In genomic region chr9:114560141-114560540, GRCm38 (mm10) we compare ENCODE assay signal across 14 mouse cellular contexts. TPM values are rescaled to one million over a fixed set of nuclear protein-coding genes. Genes with fewer than 3 reads are reported as not detected.
A peak's percentile ranks its signal among the peaks of the same experiment; 100 is the strongest.
DNase-seq lines count a peak whose midpoint lies in the region; ATAC-seq lines count a peak whose summit lies in the region.
"Had no signal": no experiment of that assay in that cellular context is flagged by ENCODE, and none has a peak within 500 bp of the region (broad histone marks: within the 10 kb centered on the region; RNA-seq: fewer than 3 reads in every experiment).

No protein-coding gene starts in this region.

- 27% methylated on average over 7 of the region's 7 CpGs for WGBS in liver, embryonic 11.5 days
- WGBS in embryonic facial prominence, embryonic 11.5 days, result 6% methylated on average over 7 of the region's 7 CpGs
- 12% methylated on average over 7 of the region's 7 CpGs for WGBS in hindbrain, embryonic 14.5 days
- 6% methylated on average over 7 of the region's 7 CpGs for WGBS in neural tube, embryonic 12.5 days

- peak overlapping the region; percentile 76 for H3K4me2 ChIP-seq in liver, embryonic 11.5 days
- peak overlapping the region; percentile 94 for H3K4me2 ChIP-seq in embryonic facial prominence, embryonic 11.5 days (ENCODE audit: low read depth, low read length)
- H3K4me2 ChIP-seq in hindbrain, embryonic 14.5 days (replicated peaks), result peak overlapping the region; percentile 69; the same call in 1 of the 2 replicates
- peak overlapping the region; percentile 87 for H3K4me2 ChIP-seq in neural tube, embryonic 12.5 days (replicated peaks)

- peak overlapping the region; percentile 70; the same call in 1 of the 2 replicates for H3K9ac ChIP-seq in liver, embryonic 11.5 days (ENCODE audit: low read depth, low read length)
- peak overlapping the region; percentile 1 for H3K9ac ChIP-seq in embryonic facial prominence, embryonic 11.5 days (replicated peaks; ENCODE audit: low read length)
- no peak overlapping the region for H3K9ac ChIP-seq in hindbrain, embryonic 14.5 days
- H3K9ac ChIP-seq in neural tube, embryonic 12.5 days, result no peak overlapping the region

- DNase-seq in liver, embryonic 11.5 days (ENCODE audit: low spot score), result no peak
- DNase-seq in liver, result no peak
- DNase-seq in embryonic facial prominence, embryonic 11.5 days (ENCODE audit: low spot score), result no peak
- no peak for DNase-seq in hindbrain, embryonic 14.5 days (ENCODE audit: low spot score)
- DNase-seq in cerebellum, postnatal 25 days, result no peak
- DNase-seq in T-cell, adult 2 months (ENCODE audit: low spot score), result no peak
- DNase-seq: heart, adult 2 months; kidney, adult 11 months; right cerebral cortex, postnatal 4 days had no signal

- no peaks in the 10 kb centered on the region for H3K36me3 ChIP-seq in liver, embryonic 11.5 days (ENCODE audit: control insufficient read depth, insufficient read depth, low read length)
- no peaks in the 10 kb centered on the region for H3K36me3 ChIP-seq in embryonic facial prominence, embryonic 11.5 days (replicated peaks; ENCODE audit: control insufficient read depth, insufficient read depth, low read depth, low read length)
- H3K36me3 ChIP-seq in hindbrain, embryonic 14.5 days (replicated peaks; ENCODE audit: control insufficient read depth, insufficient read depth), result no peaks in the 10 kb centered on the region
- H3K36me3 ChIP-seq in neural tube, embryonic 12.5 days, result no peaks in the 10 kb centered on the region

- H3K27me3 ChIP-seq in liver, embryonic 11.5 days (replicated peaks; ENCODE audit: control insufficient read depth, insufficient read depth, low read length), result peaks cover 58% of the 10 kb centered on the region
- no peaks in the 10 kb centered on the region for H3K27me3 ChIP-seq in embryonic facial prominence, embryonic 11.5 days (ENCODE audit: control insufficient read depth, insufficient read depth, low read length)
- peaks cover 50% of the 10 kb centered on the region for H3K27me3 ChIP-seq in hindbrain, embryonic 14.5 days (ENCODE audit: control insufficient read depth, insufficient read depth, low read length)
- H3K27me3 ChIP-seq in neural tube, embryonic 12.5 days (replicated peaks), result peaks cover 19% of the 10 kb centered on the region

- no peak for ATAC-seq in liver, embryonic 11.5 days (replicated peaks; ENCODE audit: low FRiP score)
- no peak for ATAC-seq in embryonic facial prominence, embryonic 11.5 days (replicated peaks; ENCODE audit: insufficient number of reproducible peaks, low FRiP score, low TSS enrichment, low read depth)
- ATAC-seq in hindbrain, embryonic 14.5 days (ENCODE audit: low FRiP score), result no peak
- ATAC-seq in neural tube, embryonic 12.5 days (ENCODE audit: low FRiP score, low read depth), result no peak
- ATAC-seq: forebrain, embryonic 16.5 days had no signal

- peaks cover 17% of the 10 kb centered on the region for H3K4me1 ChIP-seq in liver, embryonic 11.5 days (replicated peaks; ENCODE audit: control insufficient read depth, insufficient read depth, low read length)
- peaks cover 5% of the 10 kb centered on the region; the same call in 1 of the 2 replicates for H3K4me1 ChIP-seq in embryonic facial prominence, embryonic 11.5 days (ENCODE audit: control insufficient read depth, insufficient read depth, low read length)
- peaks cover 26% of the 10 kb centered on the region; the same call in 1 of the 2 replicates for H3K4me1 ChIP-seq in hindbrain, embryonic 14.5 days (replicated peaks; ENCODE audit: control insufficient read depth, insufficient read depth, low read length)
- peaks cover 47% of the 10 kb centered on the region for H3K4me1 ChIP-seq in neural tube, embryonic 12.5 days

- H3K27ac ChIP-seq in liver, embryonic 11.5 days (ENCODE audit: low read depth, low read length), result no peak overlapping the region
- no peak overlapping the region for H3K27ac ChIP-seq in embryonic facial prominence, embryonic 11.5 days (replicated peaks; ENCODE audit: low read depth, low read length)
- no peak overlapping the region for H3K27ac ChIP-seq in hindbrain, embryonic 14.5 days
- no peak overlapping the region for H3K27ac ChIP-seq in neural tube, embryonic 12.5 days
- H3K27ac ChIP-seq: heart, adult 2 months; macrophage had no signal

- H3K4me3 ChIP-seq in liver, embryonic 11.5 days (ENCODE audit: low read depth, low read length), result peak overlapping the region; percentile 67
- H3K4me3 ChIP-seq in embryonic facial prominence, embryonic 11.5 days (ENCODE audit: low read depth, low read length), result peak overlapping the region; percentile 78
- no peak overlapping the region for H3K4me3 ChIP-seq in hindbrain, embryonic 14.5 days (replicated peaks; ENCODE audit: low read length)
- peak overlapping the region; percentile 67; the same call in 1 of the 2 replicates for H3K4me3 ChIP-seq in neural tube, embryonic 12.5 days
- H3K4me3 ChIP-seq: heart, adult 2 months had no signal

- no peaks in the 10 kb centered on the region for H3K9me3 ChIP-seq in liver, embryonic 11.5 days (ENCODE audit: control insufficient read depth, low read length)
- no peaks in the 10 kb centered on the region for H3K9me3 ChIP-seq in embryonic facial prominence, embryonic 11.5 days (replicated peaks; ENCODE audit: control insufficient read depth, low read length)
- H3K9me3 ChIP-seq in hindbrain, embryonic 14.5 days (ENCODE audit: control insufficient read depth, low read length), result no peaks in the 10 kb centered on the region
- no peaks in the 10 kb centered on the region for H3K9me3 ChIP-seq in neural tube, embryonic 12.5 days

RNA-seq across cellular contexts. Expression of gene Trim71, which starts 4.0 kb away (rescaled TPM):
- polyA plus RNA-seq in liver, embryonic 11.5 days (2014; fragmentation: Nextera tagmentation; extraction: Ambion mirVana), result 2.6 and 3.1 TPM in 2 replicates
- 1.9 and 2.2 TPM in 2 replicates for polyA plus RNA-seq in embryonic facial prominence, embryonic 11.5 days (2014; fragmentation: Nextera tagmentation; extraction: Ambion mirVana)
- polyA plus RNA-seq in hindbrain, embryonic 14.5 days (2014; fragmentation: Nextera tagmentation; extraction: Ambion mirVana), result 0.29 and 0.31 TPM in 2 replicates
- polyA plus RNA-seq in neural tube, embryonic 12.5 days (2016; fragmentation: Nextera tagmentation; extraction: Ambion mirVana), result 0.98 and 1.4 TPM in 2 replicates
- polyA plus RNA-seq: heart, adult 2 months; macrophage had no signal

RNA-seq across cellular contexts. Expression of gene C130032M10Rik, which starts 44.6 kb away (rescaled TPM):
- polyA plus RNA-seq in liver, embryonic 11.5 days (2014; fragmentation: Nextera tagmentation; extraction: Ambion mirVana), result 0.30 TPM in 1 of 2 replicates, not detected in the other
- polyA plus RNA-seq in embryonic facial prominence, embryonic 11.5 days (2014; fragmentation: Nextera tagmentation; extraction: Ambion mirVana), result not detected in 2 replicates
- not detected in 2 replicates for polyA plus RNA-seq in hindbrain, embryonic 14.5 days (2014; fragmentation: Nextera tagmentation; extraction: Ambion mirVana)
- polyA plus RNA-seq in neural tube, embryonic 12.5 days (2016; fragmentation: Nextera tagmentation; extraction: Ambion mirVana), result 0.28 and 0.29 TPM in 2 replicates
- polyA plus RNA-seq: cortical plate, adult 2 months; forebrain, embryonic 16.5 days; heart, adult 2 months; macrophage; thymus, postnatal 0 days had no signal

RNA-seq across cellular contexts. Expression of gene Ccr4, which starts 55.4 kb away (rescaled TPM):
- polyA plus RNA-seq in liver, embryonic 11.5 days (2014; fragmentation: Nextera tagmentation; extraction: Ambion mirVana), result not detected in 2 replicates
- polyA plus RNA-seq in embryonic facial prominence, embryonic 11.5 days (2014; fragmentation: Nextera tagmentation; extraction: Ambion mirVana), result not detected in 2 replicates
- not detected in 2 replicates for polyA plus RNA-seq in hindbrain, embryonic 14.5 days (2014; fragmentation: Nextera tagmentation; extraction: Ambion mirVana)
- not detected in 2 replicates for polyA plus RNA-seq in neural tube, embryonic 12.5 days (2016; fragmentation: Nextera tagmentation; extraction: Ambion mirVana)
- polyA plus RNA-seq: cortical plate, adult 2 months; forebrain, embryonic 16.5 days; heart, adult 2 months; macrophage had no signal

Comparison
In these comparisons a context has a peak if more than half of its experiments do, and no peak if none do; other contexts are left out.
1. H3K9ac ChIP-seq: peak in liver, embryonic 11.5 days (single experiment) and embryonic facial prominence, embryonic 11.5 days (single experiment); none in hindbrain, embryonic 14.5 days (single experiment) and neural tube, embryonic 12.5 days (single experiment).
2. Peak in every context shown above with its lines, with median percentiles within 50 percentile points of each other: H3K4me2 ChIP-seq.